Comparison of ENCODE assay signal across 13 mouse cellular contexts in genomic region chr9:95541650-95542432, GRCm38 (mm10). TPM values are rescaled to one million over a fixed set of nuclear protein-coding genes. Genes with fewer than 3 reads are reported as not detected.
A peak's percentile ranks its signal among the peaks of the same experiment; 100 is the strongest.
DNase-seq lines count a peak whose midpoint lies in the region; ATAC-seq lines count a peak whose summit lies in the region.
"Had no signal": no experiment of that assay in that cellular context is flagged by ENCODE, and none has a peak within 500 bp of the region (broad histone marks: within the 10 kb centered on the region; RNA-seq: fewer than 3 reads in every experiment).

No protein-coding gene starts in this region.

- H3K9me3 ChIP-seq in neural tube, embryonic 13.5 days: no peaks in the 10 kb centered on the region
- H3K9me3 ChIP-seq in liver, embryonic 12.5 days (replicated peaks): no peaks in the 10 kb centered on the region
- H3K9me3 ChIP-seq in neural tube, embryonic 15.5 days (replicated peaks): no peaks in the 10 kb centered on the region
- H3K9me3 ChIP-seq: neural tube, embryonic 12.5 days had no signal

- peak overlapping the region; percentile 6; the same call in 1 of the 2 replicates for H3K27ac ChIP-seq in neural tube, embryonic 13.5 days (replicated peaks)
- H3K27ac ChIP-seq in liver, embryonic 12.5 days: peak overlapping the region; percentile 64
- 0 out of 2 replicates have a peak overlapping the region, but pooled peaks have one; percentile 48 for H3K27ac ChIP-seq in neural tube, embryonic 15.5 days (replicated peaks)
- H3K27ac ChIP-seq: neural tube, embryonic 12.5 days had no signal

- no peak overlapping the region for H3K4me2 ChIP-seq in neural tube, embryonic 13.5 days
- H3K4me2 ChIP-seq in liver, embryonic 12.5 days: 0 out of 2 replicates have a peak overlapping the region, but pooled peaks have one; percentile 4
- no peak overlapping the region for H3K4me2 ChIP-seq in neural tube, embryonic 15.5 days
- H3K4me2 ChIP-seq: heart, embryonic 11.5 days; lung, embryonic 14.5 days; neural tube, embryonic 12.5 days had no signal

- no peaks in the 10 kb centered on the region for H3K36me3 ChIP-seq in neural tube, embryonic 13.5 days
- H3K36me3 ChIP-seq in liver, embryonic 12.5 days: no peaks in the 10 kb centered on the region
- no peaks in the 10 kb centered on the region for H3K36me3 ChIP-seq in neural tube, embryonic 15.5 days
- H3K36me3 ChIP-seq: neural tube, embryonic 12.5 days had no signal

- intact Hi-C loops in heart, postnatal 25 days (cut with DNase I): no loop called here

- ATAC-seq in neural tube, embryonic 13.5 days (ENCODE audit: low read depth): no peak
- ATAC-seq in liver, embryonic 12.5 days: no peak
- peak; percentile 39 for ATAC-seq in neural tube, embryonic 15.5 days (ENCODE audit: low FRiP score)

- H3K9ac ChIP-seq in neural tube, embryonic 13.5 days: no peak overlapping the region
- H3K9ac ChIP-seq in liver, embryonic 12.5 days: no peak overlapping the region
- H3K9ac ChIP-seq in neural tube, embryonic 15.5 days (replicated peaks): no peak overlapping the region
- H3K9ac ChIP-seq: lung, embryonic 14.5 days; neural tube, embryonic 12.5 days had no signal

- peak; percentile 65 for DNase-seq in heart, adult 11 months
- DNase-seq in heart, postnatal 25 days (ENCODE audit: low spot score): no peak
- DNase-seq in neural tube, embryonic 10.5 days (ENCODE audit: extremely low spot score, low spot score): no peak
- DNase-seq in cerebellum, postnatal 25 days: no peak
- no peak for DNase-seq in thymus, postnatal 36 days
- DNase-seq: adrenal gland, postnatal 36 days; gastrocnemius, postnatal 10 days; lung, embryonic 14.5 days had no signal

- H3K4me1 ChIP-seq in neural tube, embryonic 13.5 days (replicated peaks): 0 out of 2 replicates have a peak, but pooled peaks cover 4% of the 10 kb centered on the region
- peaks cover 18% of the 10 kb centered on the region for H3K4me1 ChIP-seq in liver, embryonic 12.5 days
- H3K4me1 ChIP-seq in neural tube, embryonic 15.5 days: 0 out of 2 replicates have a peak, but pooled peaks cover 3% of the 10 kb centered on the region
- H3K4me1 ChIP-seq: neural tube, embryonic 12.5 days had no signal

- no peak overlapping the region for H3K4me3 ChIP-seq in neural tube, embryonic 13.5 days
- no peak overlapping the region for H3K4me3 ChIP-seq in liver, embryonic 12.5 days
- H3K4me3 ChIP-seq in neural tube, embryonic 15.5 days (replicated peaks): no peak overlapping the region
- H3K4me3 ChIP-seq: neural tube, embryonic 12.5 days had no signal

- H3K27me3 ChIP-seq in neural tube, embryonic 13.5 days: no peaks in the 10 kb centered on the region
- peaks cover 9% of the 10 kb centered on the region; the same call in 1 of the 2 replicates for H3K27me3 ChIP-seq in liver, embryonic 12.5 days (replicated peaks)
- no peaks in the 10 kb centered on the region for H3K27me3 ChIP-seq in neural tube, embryonic 15.5 days (replicated peaks)
- H3K27me3 ChIP-seq: neural tube, embryonic 12.5 days had no signal

- WGBS in neural tube, embryonic 13.5 days: 73% methylated on average over 15 of the region's 15 CpGs
- 70% methylated on average over 15 of the region's 15 CpGs for WGBS in liver, embryonic 12.5 days (ENCODE audit: insufficient replicate concordance)
- 70% methylated on average over 15 of the region's 15 CpGs for WGBS in neural tube, embryonic 15.5 days

RNA-seq across cellular contexts. Expression of gene Paqr9, which starts 17.6 kb away (rescaled TPM):
- total RNA-seq in heart, postnatal 25 days (2021): 10 to 100 TPM; 41.1 to 43.4 TPM
- 4.1 and 4.3 TPM in 2 replicates for polyA plus RNA-seq in neural tube, embryonic 13.5 days (2015; fragmentation: Nextera tagmentation; extraction: Ambion mirVana)
- 14.2 and 14.3 TPM in 2 replicates for polyA plus RNA-seq in liver, embryonic 12.5 days (2016; fragmentation: Nextera tagmentation; extraction: Ambion mirVana)
- polyA plus RNA-seq in neural tube, embryonic 15.5 days (2015; fragmentation: Nextera tagmentation; extraction: Ambion mirVana): 6.5 and 8.8 TPM in 2 replicates
- polyA plus RNA-seq: lung, embryonic 14.5 days had no signal

RNA-seq across cellular contexts. Expression of gene U2surp, which starts 30.0 kb away (rescaled TPM):
- total RNA-seq in heart, postnatal 25 days (2021): 10 to 100 TPM; 27.8 to 32.2 TPM
- polyA plus RNA-seq in neural tube, embryonic 13.5 days (2015; fragmentation: Nextera tagmentation; extraction: Ambion mirVana): 145 and 161 TPM in 2 replicates
- 95.2 and 98.9 TPM in 2 replicates for polyA plus RNA-seq in liver, embryonic 12.5 days (2016; fragmentation: Nextera tagmentation; extraction: Ambion mirVana)
- polyA plus RNA-seq in neural tube, embryonic 15.5 days (2015; fragmentation: Nextera tagmentation; extraction: Ambion mirVana): 115 and 128 TPM in 2 replicates

Comparison
In these comparisons a context has a peak if more than half of its experiments do, and no peak if none do; other contexts are left out.
1. H3K27ac ChIP-seq: peak in every context shown above with its lines; median percentile 64 in liver, embryonic 12.5 days; 48 in neural tube, embryonic 15.5 days; 6 in neural tube, embryonic 13.5 days.